Mouse (Mus musculus): Measurements from ENCODE around the gene Taok3.

DNA sequence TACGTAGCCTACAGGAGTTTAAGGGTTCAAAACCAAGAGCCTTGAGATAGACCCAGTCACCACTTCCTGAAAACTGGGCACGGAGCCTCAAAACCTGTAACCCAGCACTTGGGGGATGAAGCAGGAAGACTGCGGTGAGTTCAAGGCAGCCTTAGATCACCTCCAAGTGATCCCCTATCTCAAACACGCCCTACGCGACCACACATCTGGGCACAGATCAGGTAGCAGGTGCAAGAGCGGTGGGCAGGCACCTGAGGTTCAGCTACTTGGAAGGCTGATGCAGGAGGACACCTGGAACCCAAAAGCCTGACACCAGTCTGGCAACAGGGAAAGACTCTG lies 8.2 kb upstream of the Taok3 start:
- TF ChIP-seq CTCF (IDR thresholded peaks at IDR 0.05; ENCODE audit: borderline replicate concordance, insufficient read depth, low read length) (no peak), POLR2A (IDR thresholded peaks at IDR 0.05; ENCODE audit: low read depth, low read length) (no peak)
